Mouse (Mus musculus) kidney, postnatal 25 days (tissue): Measurements from ENCODE around the gene Plekho2.

ENCODE experiments used
- DNase-seq, 2 experiments: peaks; one replicate each; pipeline ENCODE4 v3.0.0; 2021; ENCODE audit warnings: mixed read lengths in 2 of 2

Plekho2 gene

GRCm38 (mm10) chr9:65586406-65587269 lies 6.8 kb upstream of the Plekho2 start, which contains the start of gene Pif1:
Gene Pif1, plus strand, starts transcription at chr9:65587160.
- DNase-seq, result peak; percentile 91

DNA sequence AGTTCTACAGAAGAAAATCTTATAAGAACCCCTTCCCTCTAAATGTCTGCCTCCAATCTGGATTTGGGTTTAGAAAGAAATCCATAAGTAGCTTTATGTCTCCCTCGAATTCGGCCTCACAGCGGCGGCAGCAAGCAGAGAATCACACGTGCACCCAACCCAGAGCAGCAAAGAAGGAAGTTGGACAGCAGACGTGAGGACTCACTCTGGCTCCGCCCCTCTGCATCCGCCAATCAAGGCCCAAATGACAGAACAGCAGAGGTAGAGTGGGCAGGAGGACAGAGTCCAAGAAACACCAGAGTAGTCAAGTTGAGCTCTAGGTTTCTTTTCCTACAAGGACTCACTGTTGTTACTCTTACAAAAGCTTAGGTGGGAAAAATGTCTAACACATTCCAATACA lies 3.2 kb upstream of the Plekho2 start:
- DNase-seq, result peak; percentile 74 to 90

DNA sequence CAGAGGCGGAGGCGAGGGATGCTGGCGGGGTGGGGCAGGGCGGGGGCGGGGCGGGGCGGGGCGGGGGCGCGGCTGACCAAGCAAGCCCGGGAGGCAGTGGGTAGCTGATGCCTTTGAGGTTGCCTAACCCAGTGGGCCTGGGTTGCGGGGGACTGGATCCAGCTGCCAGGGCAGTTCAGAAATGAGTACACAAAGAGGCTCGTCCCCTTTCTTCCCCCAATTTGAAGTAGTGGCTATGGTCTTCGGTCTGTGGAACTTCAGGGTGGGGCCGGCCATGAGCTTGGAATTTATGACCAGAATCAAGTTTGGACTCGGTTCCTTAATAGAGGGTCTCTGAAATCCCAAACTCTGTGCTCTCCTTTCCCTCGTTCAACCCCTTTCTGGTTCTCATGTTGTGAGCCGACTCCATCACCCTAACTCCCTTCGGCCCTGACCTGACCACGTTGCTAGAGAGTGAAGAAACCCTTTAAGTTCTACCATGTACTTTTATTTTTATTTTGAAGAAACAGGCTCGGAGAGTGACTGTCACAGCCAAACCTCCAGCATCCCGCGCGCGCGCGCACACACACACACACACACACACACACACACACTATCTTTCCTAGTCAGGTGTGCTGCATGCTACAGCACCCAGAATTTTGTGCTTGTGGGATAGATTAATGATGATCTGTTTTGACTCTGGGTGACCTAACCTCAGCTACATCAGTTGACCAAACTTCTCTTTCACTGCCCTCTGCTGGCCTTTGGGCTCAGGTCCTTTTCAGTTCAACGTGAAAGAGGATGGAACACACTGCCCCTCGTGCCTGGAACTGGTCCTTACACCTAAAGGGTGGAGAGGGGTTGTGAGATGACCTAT lies 789 bp upstream of the Plekho2 start:
- DNase-seq, result peak; percentile 91 to 92

DNA sequence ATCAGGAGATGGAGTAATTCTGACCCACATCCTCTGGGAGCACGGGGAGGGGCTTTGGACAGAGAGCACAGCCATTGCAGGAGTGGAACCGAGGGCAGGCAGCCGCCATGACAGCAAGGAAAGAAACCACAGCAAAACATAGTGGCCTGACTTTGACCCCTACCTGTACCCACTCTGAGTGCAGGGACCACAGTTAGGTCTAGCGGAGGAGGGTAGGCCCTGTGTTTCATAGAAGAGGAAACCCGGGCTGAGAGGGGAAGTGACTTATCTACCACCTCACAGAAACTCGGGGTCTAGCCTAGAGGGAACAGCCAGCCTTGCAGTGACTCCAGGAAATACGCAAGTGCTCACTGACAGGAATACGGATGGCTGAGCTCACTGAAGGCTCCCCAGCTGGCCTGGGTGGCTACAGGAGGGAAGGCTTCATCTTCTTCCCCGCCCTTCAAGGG lies 1.0 kb downstream of the Plekho2 start:
- DNase-seq, result peak; percentile 22 to 59

DNA sequence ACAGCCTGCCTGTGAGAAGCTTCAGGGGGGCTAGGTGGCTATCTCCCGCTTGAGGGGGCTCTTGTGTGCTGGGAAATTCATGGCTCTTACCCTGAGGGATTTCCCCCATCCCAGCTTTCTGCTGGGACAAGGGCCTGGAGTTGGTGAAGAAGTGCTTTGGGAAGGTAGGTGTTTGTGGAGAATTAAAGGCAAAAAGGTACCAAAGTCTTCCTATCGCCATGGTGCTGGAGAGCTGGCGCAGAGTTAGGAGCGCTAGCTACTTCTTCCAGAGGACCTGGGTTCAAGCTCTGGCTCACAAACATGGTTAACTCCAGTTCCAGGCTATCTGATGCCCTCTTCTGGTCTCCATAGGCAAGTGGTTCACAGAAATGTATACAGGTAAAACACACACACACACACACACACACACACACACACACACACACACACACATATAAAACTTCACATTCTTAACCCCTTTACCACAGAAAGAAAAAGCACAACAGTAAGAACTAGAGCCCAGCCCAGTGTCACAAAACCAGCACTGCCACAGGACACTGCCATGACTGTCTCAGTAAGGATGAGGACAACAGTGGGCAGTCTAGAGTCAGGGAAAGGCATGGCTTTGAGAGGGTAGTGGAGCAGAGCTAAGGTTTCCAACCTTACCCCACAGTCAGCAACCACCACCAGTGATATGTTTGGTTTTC lies 2.2 kb downstream of the Plekho2 start:
- DNase-seq, result no peak

DNA sequence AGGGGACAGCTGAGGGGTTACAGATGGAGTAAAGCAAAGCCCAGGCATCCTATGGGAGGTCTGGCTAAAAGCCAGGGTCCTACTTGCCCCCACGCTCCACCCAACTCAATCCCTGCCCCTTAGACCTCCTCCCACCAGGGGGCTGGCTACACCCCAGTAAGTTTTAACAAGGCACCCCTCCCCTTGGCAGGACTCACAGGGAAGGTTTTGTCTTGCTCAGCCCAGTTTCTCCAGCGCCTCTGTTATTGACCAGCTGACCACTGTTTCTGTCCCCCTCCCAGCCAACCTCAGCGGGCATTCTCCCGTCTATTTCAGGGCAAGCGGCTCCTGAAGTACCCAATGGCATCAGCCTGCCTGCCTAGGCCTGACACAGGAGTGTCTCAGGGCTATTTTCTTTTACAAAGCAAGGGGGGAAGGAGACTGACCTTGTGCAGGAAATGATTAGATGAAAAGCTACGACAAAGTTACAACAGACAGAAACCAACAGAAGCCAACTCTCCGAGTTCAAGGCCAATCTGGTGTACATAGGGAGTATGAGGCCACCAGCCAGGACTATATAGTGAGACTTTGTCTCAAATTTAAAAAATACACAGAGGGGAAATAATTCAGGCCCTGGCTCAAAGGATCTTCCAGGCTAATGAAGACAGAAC lies 2.9 kb downstream of the Plekho2 start:
- DNase-seq, result peak in 1 of 2 experiments; percentile 40

GRCm38 (mm10) chr9:65575393-65576196 lies 4.2 kb downstream of the Plekho2 start:
- DNase-seq, result peak; percentile 54 to 67

- DNase-seq, result no peak
Measured at GRCm38 (mm10) chr9:65574513-65575392, 5.1 kb downstream of the Plekho2 start.

DNA sequence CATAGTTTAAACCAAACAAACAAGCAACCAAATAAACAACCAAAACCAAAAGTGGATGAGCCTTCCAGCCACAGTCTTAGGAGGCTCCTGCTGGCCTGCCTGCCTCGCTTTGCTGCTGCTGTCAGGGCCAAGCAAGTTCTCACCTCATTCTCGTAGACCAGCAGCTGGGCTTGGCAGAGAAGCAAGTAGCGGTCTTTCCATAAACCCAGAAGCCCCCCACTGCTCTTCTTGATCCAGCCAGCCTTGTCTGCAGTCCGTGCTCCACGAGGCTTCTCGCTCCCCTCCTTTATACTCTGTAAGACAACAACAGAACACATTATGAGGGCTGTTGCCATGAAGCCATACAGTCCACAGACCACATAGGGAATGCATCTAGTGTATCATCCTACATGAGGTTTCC lies 7.0 kb downstream of the Plekho2 start:
- DNase-seq, result no peak

- DNase-seq, result peak in 1 of 2 experiments; percentile 36
Measured at GRCm38 (mm10) chr9:65569491-65569971, 10.3 kb downstream of the Plekho2 start.

- no peak for DNase-seq
Measured at GRCm38 (mm10) chr9:65568787-65569186, 11.1 kb downstream of the Plekho2 start.

DNA sequence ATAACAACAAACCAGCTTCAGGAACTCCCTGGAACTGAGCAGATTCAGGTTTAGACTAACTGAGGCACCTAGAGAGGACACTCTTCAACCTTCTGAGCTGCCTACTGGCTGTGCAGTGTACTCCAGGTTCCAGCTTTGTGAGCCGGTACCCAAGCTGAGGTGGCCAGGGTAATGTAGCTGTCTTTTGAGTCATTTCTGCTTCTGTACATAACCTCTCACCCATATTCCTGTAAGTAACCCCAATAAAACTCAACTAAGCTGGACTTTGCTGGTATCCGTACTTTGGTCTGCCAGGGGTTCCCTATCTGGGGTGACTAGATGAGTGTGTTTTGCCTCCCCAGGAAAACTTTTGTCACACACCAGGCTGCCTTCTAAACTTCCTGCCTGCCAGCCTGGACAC lies 15.1 kb downstream of the Plekho2 start:
- DNase-seq, result no peak

GRCm38 (mm10) chr9:65563073-65563472 lies 16.8 kb downstream of the Plekho2 start:
- DNase-seq, result peak in 1 of 2 experiments; percentile 51

DNA sequence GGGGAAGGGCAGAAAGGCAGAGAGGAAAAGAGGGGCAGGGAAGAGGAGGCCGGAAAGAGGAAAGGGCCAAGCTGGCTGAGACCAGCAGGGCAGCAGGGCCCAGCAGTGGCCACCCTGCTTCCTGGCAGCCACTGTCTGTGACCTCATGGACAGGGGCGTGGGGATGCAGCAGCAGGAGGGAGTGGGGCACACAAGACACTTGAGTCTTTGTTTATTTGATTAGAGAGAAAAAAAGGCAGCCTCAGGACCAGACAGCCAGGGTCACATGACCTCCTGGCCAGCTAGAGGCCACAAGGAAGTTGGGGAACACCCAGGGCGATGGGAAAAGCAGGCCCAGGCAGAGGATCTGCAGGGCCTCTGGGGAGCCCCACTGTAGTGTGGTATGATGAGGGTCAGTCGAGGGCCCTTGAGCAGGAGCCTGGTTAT lies 17.7 kb downstream of the Plekho2 start:
- peak; percentile 44 to 68 for DNase-seq

GRCm38 (mm10) chr9:65561016-65561415 lies 18.8 kb downstream of the Plekho2 start:
- peak; percentile 31 to 79 for DNase-seq

DNA sequence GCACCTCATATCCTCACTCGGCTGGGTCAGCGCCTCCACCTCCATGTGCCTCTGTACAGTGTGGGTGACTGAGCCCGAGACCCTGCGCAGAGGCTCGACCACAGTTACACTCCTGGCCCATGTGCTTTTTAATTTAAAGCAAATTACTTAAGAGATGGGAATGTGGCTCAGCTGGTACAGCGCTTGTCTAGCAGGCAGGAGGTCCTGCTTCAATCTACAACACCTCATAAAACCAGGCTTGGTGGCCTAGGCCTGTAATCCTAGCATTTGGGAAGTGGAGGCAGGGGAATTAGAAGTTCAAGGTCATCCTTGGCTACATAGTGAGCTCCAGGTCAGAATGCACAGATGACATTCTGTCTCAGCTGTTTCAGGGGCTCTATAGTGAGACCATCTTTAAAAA lies 21.0 kb downstream of the Plekho2 start:
- DNase-seq, result no peak

DNA sequence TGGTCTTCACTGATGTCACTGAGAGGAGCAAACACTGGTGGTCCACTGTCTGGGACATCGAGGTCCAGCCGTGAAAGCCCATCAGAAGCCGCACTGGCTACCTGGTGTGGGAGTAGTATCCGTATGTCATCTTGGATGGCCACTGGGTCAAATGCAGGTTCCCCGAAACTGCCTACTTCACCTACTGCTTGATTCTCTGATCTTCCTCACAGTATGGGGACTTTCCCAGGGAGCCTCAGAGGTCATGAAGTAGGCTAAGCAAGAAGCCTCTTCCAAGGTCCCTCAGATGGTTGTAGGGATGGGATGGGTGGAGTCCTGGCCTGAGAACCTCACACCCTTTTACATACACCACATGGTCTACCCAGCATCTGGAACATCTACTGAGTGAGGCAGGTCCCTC lies 22.9 kb downstream of the Plekho2 start:
- no peak for DNase-seq

GRCm38 (mm10) chr9:65556349-65556748 lies 23.5 kb downstream of the Plekho2 start:
- no peak for DNase-seq

DNA sequence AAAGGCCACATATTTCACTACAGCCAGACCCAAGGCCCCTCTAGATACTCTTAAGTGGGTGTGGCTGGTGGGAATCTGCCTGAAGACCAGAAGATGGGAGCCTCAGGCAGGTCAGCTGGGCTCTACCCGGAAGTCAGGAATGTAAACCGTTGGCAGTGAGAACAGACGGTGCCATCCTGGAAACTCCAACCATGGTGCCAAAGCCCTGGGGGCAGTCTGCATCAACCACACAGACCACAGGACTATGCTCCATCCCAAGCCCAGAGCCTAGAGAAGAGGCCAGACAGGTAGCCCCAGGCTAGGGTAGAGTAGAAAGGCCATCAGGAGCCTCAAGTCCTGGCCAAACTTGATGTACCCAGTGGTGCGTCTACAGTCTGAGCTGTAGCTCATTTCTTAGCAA lies 24.2 kb downstream of the Plekho2 start:
- DNase-seq, result no peak

GRCm38 (mm10) chr9:65555001-65555405 lies 24.8 kb downstream of the Plekho2 start:
- DNase-seq, result peak in 1 of 2 experiments; percentile 65
